Mouse (Mus musculus): ENCODE measurements around the gene Ppp1r14a.
A peak's percentile ranks its signal among the peaks of the same experiment; 100 is the strongest.

- TF ChIP-seq ZKSCAN1 (IDR thresholded peaks at IDR 0.05; ENCODE audit: low read depth, low read length) (no peak), HCFC1 (IDR thresholded peaks at IDR 0.05; ENCODE audit: low read depth, low read length) (no peak), CTCF (IDR thresholded peaks at IDR 0.05 in 2 of 3, conservative IDR thresholded peaks at IDR 0.05 in 1 of 3; ENCODE audit: control insufficient read depth in 1 of 3, insufficient read depth in 1 of 3, low read depth in 2 of 3, low read length in 3 of 3, poor library complexity in 1 of 3, severe bottlenecking in 1 of 3) (no peak), BHLHE40 (IDR thresholded peaks at IDR 0.05; ENCODE audit: borderline replicate concordance, low read depth, low read length) (no peak), POLR2AphosphoS2 (IDR thresholded peaks at IDR 0.05; ENCODE audit: low read length) (0 out of 2 replicates have a peak, but pooled peaks have one; percentile 13), E2F4 (IDR thresholded peaks at IDR 0.05; ENCODE audit: borderline replicate concordance, low read depth, low read length) (no peak), EP300 (IDR thresholded peaks at IDR 0.05; ENCODE audit: low read depth in 1 of 2, low read length in 2 of 2) (no peak), MAX (IDR thresholded peaks at IDR 0.05; ENCODE audit: low read length) (no peak)
Observed at GRCm38 (mm10) chr7:29280801-29281200, 8.3 kb upstream of the Ppp1r14a start.

Data from MEL (cell line).